In the genomic region with DNA sequence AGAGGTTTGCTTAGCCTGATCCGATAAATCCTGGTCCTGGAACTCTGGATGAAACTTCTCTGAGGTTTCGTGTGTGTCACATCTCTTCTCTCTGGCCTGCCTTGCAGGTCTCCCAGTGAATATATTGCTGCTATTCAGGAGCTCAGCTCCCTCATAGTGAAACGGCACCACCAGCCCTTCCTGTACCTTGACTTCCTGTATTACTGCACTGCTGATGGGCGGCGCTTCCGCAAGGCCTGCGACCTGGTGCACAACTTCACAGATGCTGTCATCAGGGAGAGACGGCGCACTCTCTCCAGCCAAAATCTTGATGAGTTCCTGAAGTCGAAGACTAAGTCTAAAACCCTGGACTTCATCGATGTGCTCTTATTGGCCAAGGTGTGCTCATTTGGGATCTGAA, we compare ENCODE assay signal across 17 mouse cellular contexts. TPM values are rescaled to one million over a fixed set of nuclear protein-coding genes. Genes with fewer than 3 reads are reported as not detected.
DNase-seq lines count a peak whose midpoint lies in the region; ATAC-seq and TF ChIP-seq lines count a peak whose summit lies in the region.
"Had no signal": no experiment of that assay in that cellular context is flagged by ENCODE, and none has a peak within 500 bp of the region (broad histone marks: within the 10 kb centered on the region; RNA-seq: fewer than 3 reads in every experiment).

No protein-coding gene starts in this region.

- ATAC-seq in megakaryocyte-erythroid progenitor cell, adult 5-6 weeks (replicated peaks; ENCODE audit: low FRiP score, low TSS enrichment, poor library complexity, severe bottlenecking): peak; percentile 60
- ATAC-seq: forebrain, embryonic 14.5 days had no signal

- peaks cover 15% of the 10 kb centered on the region for H3K4me1 ChIP-seq in bone marrow macrophage, adult 2 months (ENCODE audit: control insufficient read depth, insufficient read depth, low read length)
- H3K4me1 ChIP-seq: hindbrain, embryonic 15.5 days had no signal

- no peak for TF ChIP-seq POLR2A in bone marrow macrophage, adult 2 months (IDR thresholded peaks at IDR 0.05; ENCODE audit: borderline replicate concordance, low read depth, low read length)

- peak; percentile 39 to 50 for DNase-seq in spleen, postnatal 36 days (ENCODE audit: low spot score in 2 of 2)
- DNase-seq in spleen, postnatal 4 days (ENCODE audit: low spot score in 2 of 2): no peak
- peak; percentile 49 to 58 for DNase-seq in thymus, postnatal 36 days
- no peak for DNase-seq in urinary bladder, postnatal 25 days (ENCODE audit: low spot score)
- DNase-seq in left cerebral cortex, adult 8-10 months (ENCODE audit: low spot score in 2 of 2): no peak
- no peak for DNase-seq in left cerebral cortex, adult 2 months (ENCODE audit: extremely low spot score in 1 of 2, low spot score in 2 of 2)
- DNase-seq: cerebellum, adult 9-11 months; gastrocnemius, postnatal 10 days; left cerebral cortex, postnatal 4 days had no signal

- H3K27ac ChIP-seq in bone marrow macrophage, adult 2 months (ENCODE audit: insufficient read depth, low read depth, low read length): no peak overlapping the region
- no peak overlapping the region for H3K27ac ChIP-seq in left cerebral cortex, adult 2 months
- H3K27ac ChIP-seq: heart, embryonic 13.5 days; hindbrain, embryonic 15.5 days; kidney, embryonic 15.5 days; liver, embryonic 15.5 days; midbrain, embryonic 10.5 days had no signal

- intact Hi-C loops in left cerebral cortex, adult 2 months (cut with DNase I): no loop called here

- H3K4me3 ChIP-seq in bone marrow macrophage, adult 2 months (ENCODE audit: insufficient read depth, low read length): peak overlapping the region; percentile 51
- no peak overlapping the region for H3K4me3 ChIP-seq in left cerebral cortex, adult 2 months
- H3K4me3 ChIP-seq: heart, embryonic 13.5 days; hindbrain, embryonic 15.5 days; kidney, embryonic 15.5 days; liver, embryonic 15.5 days; midbrain, embryonic 10.5 days had no signal

- no peak for TF ChIP-seq CTCF in bone marrow macrophage, adult 2 months (IDR thresholded peaks at IDR 0.05; ENCODE audit: low read depth, low read length)
- TF ChIP-seq CTCF in left cerebral cortex, adult 2 months (IDR thresholded peaks at IDR 0.05): no peak

RNA-seq across cellular contexts. Expression of a gene that starts 12.5 kb away (rescaled TPM):
- polyA plus RNA-seq in bone marrow macrophage, adult 2 months (2012; ENCODE audit: insufficient read depth, insufficient read length, missing spikeins): 52.2 and 53.6 TPM in 2 replicates
- 6.2 and 9.2 TPM in 2 replicates for total RNA-seq in megakaryocyte-erythroid progenitor cell, adult 5-6 weeks (2014; fragmentation: Nextera tagmentation)
- total RNA-seq in megakaryocyte-erythroid progenitor cell, adult 5-6 weeks (2017): 3.4 and 10.3 TPM in 2 replicates
- 1 to 10 TPM; 4.8 to 7.1 (median 6.4) TPM for total RNA-seq in left cerebral cortex, adult 8-10 months (2022)
- total RNA-seq in left cerebral cortex, adult 2 months (2021): 1 to 10 TPM; 6.0 to 6.1 TPM

RNA-seq across cellular contexts. Expression of a gene that starts 18.0 kb away (rescaled TPM):
- polyA plus RNA-seq in bone marrow macrophage, adult 2 months (2012; ENCODE audit: insufficient read depth, insufficient read length, missing spikeins): 2.2 and 3.5 TPM in 2 replicates
- total RNA-seq in megakaryocyte-erythroid progenitor cell, adult 5-6 weeks (2014; fragmentation: Nextera tagmentation): 3.1 TPM in 1 of 2 replicates, not detected in the other
- not detected in 2 replicates for total RNA-seq in megakaryocyte-erythroid progenitor cell, adult 5-6 weeks (2017)
- total RNA-seq in left cerebral cortex, adult 8-10 months (2022): 1 to 10 TPM; 3.9 to 6.4 (median 4.6) TPM
- 1 to 10 TPM; 3.6 to 5.1 TPM for total RNA-seq in left cerebral cortex, adult 2 months (2021)

Comparison
In these comparisons a context has a peak if more than half of its experiments do, and no peak if none do; other contexts are left out.
1. DNase-seq: peak in spleen, postnatal 36 days (2 of 2) and thymus, postnatal 36 days (2 of 2); none in spleen, postnatal 4 days (0 of 2), urinary bladder, postnatal 25 days (single experiment), left cerebral cortex, adult 8-10 months (0 of 2) and left cerebral cortex, adult 2 months (0 of 2).